Mouse (Mus musculus): ENCODE measurements around the gene Unc13b.

- TF ChIP-seq POLR2A (IDR thresholded peaks at IDR 0.05; ENCODE audit: low read depth, low read length) (no peak), CTCF (IDR thresholded peaks at IDR 0.05; ENCODE audit: borderline replicate concordance, insufficient read depth, low read length) (0 out of 2 replicates have a peak, but pooled peaks have one; percentile 5)
Measured at GRCm38 (mm10) chr4:43020876-43021275, 37.9 kb upstream of the Unc13b start.
